Mouse (Mus musculus) lung, adult 2 months (tissue): ENCODE data around the gene Cdh18. TPM values are rescaled to one million over a fixed set of nuclear protein-coding genes. Genes with fewer than 3 reads are reported as not detected.
"Not testable (repeated sequence)": the region's sequence is repeated elsewhere in the genome, so short reads cannot be mapped to it uniquely, and the experiment has no call there.

ENCODE experiments used
- DNase-seq: peaks from one replicate; pipeline ENCODE4 v3.0.0; 2022
- H3K4me1 ChIP-seq: fragments of 200-500 bp; 2 replicates; pipeline ENCODE4 v1.6.1; 2011; ENCODE audit warnings: low read length; ENCODE audit not compliant: control insufficient read depth, insufficient read depth
- H3K4me3 ChIP-seq: fragments of 200-500 bp; replicated peaks from 2 replicates; pipeline ENCODE3; 2011; ENCODE audit warnings: low read depth, mild to moderate bottlenecking, control low read depth, low read length; ENCODE audit errors: extremely low read depth
- CTCF ChIP-seq: fragments of 200-500 bp; IDR thresholded peaks from 2 replicates; pipeline ENCODE4 v1.5.1; 2011; ENCODE audit warnings: mild to moderate bottlenecking, low read length, control low read depth; ENCODE audit not compliant: insufficient read depth
- POLR2A ChIP-seq: fragments of 200-500 bp; IDR thresholded peaks from 2 replicates; pipeline ENCODE4 v1.6.1; 2011; ENCODE audit warnings: low read depth, mild to moderate bottlenecking, control low read depth, low read length, borderline replicate concordance; ENCODE audit errors: extremely low read depth
- WGBS: fragments of 180-500 bp; shearing (Covaris S2); methylation state at CpG from one replicate; pipeline ENCODE4 v1.1.7; 2018; 5-methylcytosine and 5-hydroxymethylcytosine counted together
- polyA plus RNA-seq: library from polyadenylated mRNA; depleted of rRNA; stranded (reverse); fragments of >200 nt; gene quantifications from 2 replicates; pipeline ENCODE4 v1.2.3, GENCODE M21; 2012

Cdh18 gene
- polyA plus RNA-seq, 1 experiment = not detected

DNA sequence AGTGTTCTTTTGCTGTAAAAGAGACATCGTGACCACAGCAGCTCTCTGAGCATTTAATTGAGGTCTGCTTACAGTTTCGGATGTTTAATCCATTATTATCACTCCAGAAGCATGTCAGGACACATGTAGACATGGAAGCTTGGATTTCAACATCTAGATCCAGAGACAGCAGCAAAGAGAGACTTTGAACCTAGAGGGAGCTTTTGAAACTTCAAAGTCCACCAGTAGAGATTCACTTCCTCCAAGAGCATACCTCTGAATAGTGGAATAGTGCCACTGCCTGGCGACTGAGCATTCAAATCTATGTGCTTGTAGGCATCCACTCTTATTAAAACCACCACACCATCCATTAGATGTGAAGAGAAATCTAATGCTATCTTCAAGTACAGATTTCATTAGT lies 588.1 kb downstream of the Cdh18 start:
- WGBS = 68% methylated on average over 3 of the region's 3 CpGs
- DNase-seq = no peak
- Histone ChIP-seq H3K4me3 (no peak overlapping the region), H3K4me1 (no peaks in the 10 kb centered on the region)
- TF ChIP-seq POLR2A = no peak
- TF ChIP-seq CTCF = no peak

DNA sequence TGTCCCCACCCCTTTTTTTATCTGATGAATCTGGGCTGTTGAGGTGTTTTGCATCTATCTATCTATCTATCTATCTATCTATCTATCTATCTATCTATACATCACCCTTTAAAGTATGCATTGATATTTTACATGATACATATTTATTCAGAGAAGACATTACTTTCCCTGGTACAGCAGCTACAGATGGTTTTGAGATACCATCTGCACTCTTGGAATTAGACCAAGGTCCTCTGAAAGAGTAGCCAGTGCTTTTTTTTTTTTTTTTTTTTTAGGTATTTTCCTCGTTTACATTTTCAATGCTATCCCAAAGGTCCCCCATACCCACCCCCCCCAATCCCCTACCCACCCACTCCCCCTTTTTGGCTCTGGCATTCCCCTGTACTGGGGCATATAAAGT lies 594.1 kb downstream of the Cdh18 start:
- H3K4me3 ChIP-seq, H3K4me1 ChIP-seq, DNase-seq: not testable (repeated sequence)
- 33% methylated on average over 1 of the region's 1 CpGs for WGBS

- Histone ChIP-seq H3K4me1 (no peaks in the 10 kb centered on the region), H3K4me3 (no peak overlapping the region)
- DNase-seq = no peak
- WGBS = 85% methylated on average over 2 of the region's 2 CpGs
- TF ChIP-seq POLR2A (no peak), CTCF (no peak)
These were observed 607.1 kb downstream of the Cdh18 start for GRCm38 (mm10) chr15:23155883-23156282.

GRCm38 (mm10) chr15:23164869-23165268 lies 616.0 kb downstream of the Cdh18 start:
- Histone ChIP-seq H3K4me3 (no peak overlapping the region), H3K4me1 (no peaks in the 10 kb centered on the region)
- TF ChIP-seq POLR2A = no peak
- no peak for TF ChIP-seq CTCF
- 82% methylated on average over 4 of the region's 4 CpGs for WGBS
- no peak for DNase-seq

GRCm38 (mm10) chr15:23174623-23175022 lies 625.8 kb downstream of the Cdh18 start:
- no peaks in the 10 kb centered on the region for H3K4me1 ChIP-seq
- DNase-seq = no peak
- H3K4me3 ChIP-seq = no peak overlapping the region
- 43% methylated on average over 5 of the region's 5 CpGs for WGBS
- no peak for TF ChIP-seq POLR2A
- TF ChIP-seq CTCF = no peak

- no peaks in the 10 kb centered on the region for H3K4me1 ChIP-seq
- no peak for DNase-seq
- 82% methylated on average over 3 of the region's 3 CpGs for WGBS
- H3K4me3 ChIP-seq = no peak overlapping the region
- TF ChIP-seq POLR2A (no peak), CTCF (no peak)
These were observed 663.2 kb downstream of the Cdh18 start for GRCm38 (mm10) chr15:23212068-23212467.

DNA sequence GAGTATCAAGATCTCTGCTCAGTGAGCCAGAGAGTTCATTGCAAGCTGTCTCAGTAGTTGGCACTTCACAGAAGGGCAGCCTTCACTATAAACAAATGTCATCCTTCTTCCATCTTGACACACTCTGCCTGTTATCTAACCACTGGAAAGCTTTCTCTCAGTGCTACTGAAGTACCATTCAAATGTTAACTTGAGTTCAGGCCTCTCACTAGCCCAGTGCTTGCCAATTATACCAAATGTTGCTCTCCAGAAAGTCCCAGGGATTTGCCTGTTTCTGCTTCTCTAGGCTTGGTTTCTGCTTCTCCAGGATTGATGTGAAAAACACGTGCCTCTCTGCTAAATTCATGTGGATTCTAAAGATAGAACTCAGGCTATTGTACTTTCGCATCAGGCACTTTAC lies 681.8 kb downstream of the Cdh18 start:
- DNase-seq = no peak
- TF ChIP-seq POLR2A = no peak
- no peak for TF ChIP-seq CTCF
- 42% methylated on average over 2 of the region's 2 CpGs for WGBS
- H3K4me3 ChIP-seq = no peak overlapping the region
- no peaks in the 10 kb centered on the region for H3K4me1 ChIP-seq

GRCm38 (mm10) chr15:23257751-23258440 lies 709.1 kb downstream of the Cdh18 start:
- TF ChIP-seq POLR2A = no peak
- TF ChIP-seq CTCF = no peak

GRCm38 (mm10) chr15:23278421-23278820 lies 729.6 kb downstream of the Cdh18 start:
- TF ChIP-seq CTCF = no peak
- TF ChIP-seq POLR2A = no peak
- 70% methylated on average over 4 of the region's 4 CpGs for WGBS
- no peak for DNase-seq
- no peak overlapping the region for H3K4me3 ChIP-seq
- H3K4me1 ChIP-seq = no peaks in the 10 kb centered on the region

More at GRCm38 (mm10) chr15:23257751-23258440, 709.1 kb downstream of the Cdh18 start:
- DNase-seq = no peak
- 61% methylated on average over 5 of the region's 5 CpGs for WGBS
- Histone ChIP-seq H3K4me3 (no peak overlapping the region), H3K4me1 (no peaks in the 10 kb centered on the region)

DNA sequence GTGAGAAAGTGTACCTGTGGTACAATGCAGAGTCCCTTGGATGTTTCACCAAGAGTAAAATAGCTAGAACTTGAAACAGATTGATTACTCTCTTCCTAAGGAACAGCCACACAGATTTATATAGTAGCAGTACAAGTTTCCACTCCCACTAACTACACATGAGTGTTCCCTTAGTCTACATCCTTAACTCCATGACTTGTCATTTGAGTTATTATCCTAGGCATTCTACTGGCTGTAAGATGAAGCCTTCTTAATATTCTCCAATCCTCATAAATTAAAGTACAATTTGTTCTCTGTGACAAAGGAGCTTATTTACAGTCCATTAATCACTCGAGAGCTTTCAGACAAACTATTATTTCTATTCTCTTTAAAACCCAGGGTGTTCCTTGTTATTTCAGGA lies 756.2 kb downstream of the Cdh18 start:
- no peaks in the 10 kb centered on the region for H3K4me1 ChIP-seq
- no peak for DNase-seq
- WGBS = 53% methylated on average over 1 of the region's 1 CpGs
- TF ChIP-seq CTCF (no peak), POLR2A (no peak)
- no peak overlapping the region for H3K4me3 ChIP-seq
